Mouse (Mus musculus) yolk sac, embryonic 10.5 days (tissue): Measurements from ENCODE around the gene Herpud1.
A peak's percentile ranks its signal among the peaks of the same experiment; 100 is the strongest.

Experiments used
- DNase-seq: peaks from one replicate; pipeline ENCODE4 v3.0.0-alpha.2; 2017; ENCODE audit warnings: low spot score

The Herpud1 gene

GRCm38 (mm10) chr8:94408443-94409080 lies 22.3 kb downstream of the Herpud1 start:
- DNase-seq = no peak

DNA sequence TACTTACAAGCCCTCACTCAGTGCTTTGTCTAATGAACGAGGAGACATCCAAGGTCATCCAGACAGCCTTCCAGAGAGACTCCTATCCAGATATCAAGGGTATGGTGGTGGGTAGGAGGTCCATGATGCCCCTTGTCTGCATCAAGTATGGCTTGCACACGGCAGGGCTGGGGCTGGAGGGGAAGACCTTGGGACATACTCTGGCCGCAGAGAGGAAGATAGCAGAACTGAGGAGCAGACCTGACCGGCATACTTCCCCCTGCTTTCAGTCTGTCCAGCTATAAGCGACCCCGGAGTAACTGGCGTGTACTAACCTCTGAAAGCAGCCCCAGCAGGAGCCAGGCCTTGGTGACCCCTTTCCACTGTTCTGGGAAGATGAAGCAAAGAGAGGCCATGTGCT lies 23.3 kb downstream of the Herpud1 start:
- DNase-seq = no peak

DNA sequence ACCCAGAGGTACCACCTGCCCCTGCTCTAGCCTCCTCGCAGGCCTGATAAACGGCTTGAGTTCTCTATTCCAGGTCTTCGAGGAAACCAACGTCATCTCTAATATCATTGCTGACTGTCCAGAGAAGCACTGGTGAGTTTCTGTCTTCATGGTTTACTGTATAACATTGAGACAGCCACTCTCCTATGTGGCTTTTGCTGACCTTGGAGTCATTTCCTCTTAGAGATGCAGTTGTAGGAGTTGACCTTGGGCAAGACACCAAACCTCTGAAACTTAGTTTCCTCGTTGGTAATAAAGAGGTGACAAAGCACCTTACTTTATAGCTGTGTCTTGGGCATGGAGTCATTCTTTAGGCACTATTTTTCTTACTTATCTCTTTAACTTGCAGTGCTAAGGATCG lies 26.3 kb downstream of the Herpud1 start:
- DNase-seq = no peak

GRCm38 (mm10) chr8:94413509-94413908 lies 27.3 kb downstream of the Herpud1 start:
- DNase-seq = no peak

- DNase-seq = no peak
These were observed 29.0 kb downstream of the Herpud1 start for GRCm38 (mm10) chr8:94415218-94415617.

GRCm38 (mm10) chr8:94418017-94418416 lies 31.8 kb downstream of the Herpud1 start:
- no peak for DNase-seq

- no peak for DNase-seq
These were observed 36.0 kb downstream of the Herpud1 start for GRCm38 (mm10) chr8:94422270-94422669.

- no peak for DNase-seq
These were observed 41.7 kb downstream of the Herpud1 start for GRCm38 (mm10) chr8:94427953-94428352.

GRCm38 (mm10) chr8:94428420-94428819 lies 42.2 kb downstream of the Herpud1 start:
- no peak for DNase-seq

GRCm38 (mm10) chr8:94429376-94429775 lies 43.1 kb downstream of the Herpud1 start:
- DNase-seq = no peak

DNA sequence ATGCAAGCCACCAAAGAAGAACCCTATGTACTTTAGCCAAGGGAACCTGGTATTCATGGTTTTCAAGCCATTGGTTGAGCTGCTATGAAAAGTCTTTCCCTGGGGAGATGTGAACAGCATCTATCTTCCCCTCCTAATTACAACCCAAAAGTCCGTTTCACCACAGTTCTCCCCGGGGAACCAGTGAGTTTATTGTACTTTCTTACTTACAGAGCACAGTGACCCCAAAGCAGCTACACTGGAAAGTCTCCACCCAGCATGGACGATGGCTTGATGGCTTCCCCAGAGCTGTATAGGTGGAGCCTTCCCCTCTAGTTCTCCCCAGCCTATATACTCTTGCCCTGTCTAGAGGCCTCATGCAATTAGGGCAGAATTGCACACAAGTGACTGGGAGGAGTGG lies 46.0 kb downstream of the Herpud1 start:
- DNase-seq = no peak

DNA sequence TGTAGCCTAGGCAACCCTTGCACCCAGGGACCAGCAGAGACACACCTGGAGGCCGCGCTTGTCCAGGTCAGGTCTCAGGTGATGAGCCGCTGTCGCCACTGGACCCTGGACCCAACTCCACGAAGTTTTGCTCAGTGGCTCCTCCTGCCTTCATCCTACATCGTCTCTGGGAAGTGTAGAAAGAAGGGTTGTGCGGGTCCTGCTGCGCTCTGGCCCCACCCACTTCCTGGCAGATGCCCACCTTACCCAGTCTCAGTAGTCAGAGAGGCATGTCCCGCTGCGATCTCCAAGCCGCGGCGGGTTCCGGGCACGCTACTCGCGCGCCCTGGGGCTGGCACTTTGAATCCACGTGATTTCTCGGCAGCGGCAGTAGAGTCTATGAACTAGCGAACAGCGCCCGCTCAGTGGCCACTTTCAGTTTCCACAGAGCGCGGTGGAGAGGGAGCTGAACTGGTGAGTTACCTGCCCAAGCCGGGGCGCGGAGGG lies 47.8 kb downstream of the Herpud1 start, which contains the start of gene Nlrc5:
Gene Nlrc5, plus strand, starts transcription at position 376 of the 486 bp plus-strand sequence.
- DNase-seq = peak; percentile 11

GRCm38 (mm10) chr8:94434958-94435357 lies 48.7 kb downstream of the Herpud1 start:
- no peak for DNase-seq

DNA sequence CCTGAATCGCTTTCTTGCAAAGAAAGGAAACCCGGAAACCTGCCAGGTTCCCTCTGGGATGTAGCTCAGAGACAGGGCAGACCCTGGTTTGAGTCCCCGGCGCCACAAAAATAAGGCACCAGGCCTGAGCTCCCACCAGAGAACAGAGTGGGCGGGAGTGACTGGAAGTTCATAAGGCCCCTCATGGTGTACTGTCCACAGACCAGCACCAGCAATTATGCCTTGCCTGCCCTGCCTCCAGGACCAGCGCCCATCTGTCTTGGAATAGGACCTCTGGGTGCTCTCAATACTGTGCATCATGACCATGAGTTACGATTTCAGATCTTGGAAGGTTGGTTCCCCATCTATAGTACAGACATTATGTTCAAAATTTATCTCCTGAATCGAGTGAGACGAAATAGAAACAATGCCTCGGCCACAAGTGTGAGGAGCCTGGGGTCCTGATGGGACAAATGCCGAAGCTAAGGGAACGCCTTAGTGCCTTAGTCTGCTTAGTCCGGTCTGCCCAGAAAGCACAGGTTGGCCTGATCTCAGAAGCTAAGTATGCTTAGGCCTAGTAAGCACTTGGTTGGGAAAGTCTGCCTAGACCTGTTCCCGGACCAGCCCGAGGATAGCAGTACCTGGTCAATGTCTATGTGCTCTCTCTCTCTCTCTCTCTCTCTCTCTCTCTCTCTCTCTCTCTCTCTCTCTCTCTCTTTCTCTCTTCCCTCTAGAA lies 49.3 kb downstream of the Herpud1 start:
- DNase-seq = no peak

DNA sequence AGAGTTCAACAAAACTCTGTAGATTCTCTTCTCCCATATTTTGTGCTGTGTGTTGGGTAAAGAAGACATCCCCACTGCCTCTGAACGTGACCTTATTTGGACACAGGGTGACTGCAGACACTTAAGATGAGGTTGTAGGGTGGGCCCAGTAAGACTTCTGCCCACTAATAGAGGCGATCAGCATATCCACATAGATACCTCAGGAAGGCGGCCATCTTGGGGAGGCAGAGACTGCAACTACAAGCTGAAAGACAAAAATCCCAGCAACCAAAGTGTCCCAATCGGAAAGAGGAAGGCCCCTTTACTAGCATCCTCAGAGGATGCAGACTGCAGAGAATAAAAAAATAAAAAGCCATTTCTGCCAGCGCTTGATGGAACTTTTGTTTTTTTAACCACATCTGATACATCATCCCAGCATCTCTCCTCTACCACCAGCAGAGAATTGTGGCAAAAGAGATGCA lies 49.9 kb downstream of the Herpud1 start:
- DNase-seq = no peak

DNA sequence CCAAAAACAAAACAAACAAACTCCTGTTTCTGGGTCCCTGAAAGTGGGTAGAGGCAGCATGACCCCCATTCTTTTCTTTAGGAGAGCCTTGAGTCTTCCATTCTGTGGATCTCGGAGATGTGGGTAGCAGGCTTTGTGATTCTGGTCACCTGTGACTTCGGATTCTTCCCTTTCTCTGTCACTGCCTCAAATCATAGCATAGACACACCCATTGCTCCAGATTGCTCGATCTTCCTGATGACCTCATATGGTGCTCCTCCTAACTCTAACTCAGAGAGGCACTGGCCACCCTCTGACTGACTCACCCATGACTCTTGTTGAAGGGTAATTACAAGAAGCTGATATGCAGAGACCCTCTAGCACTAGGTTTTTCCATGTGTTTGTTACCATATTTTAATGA lies 50.7 kb downstream of the Herpud1 start:
- no peak for DNase-seq

- no peak for DNase-seq
These were observed 52.4 kb downstream of the Herpud1 start for GRCm38 (mm10) chr8:94438659-94439058.

DNA sequence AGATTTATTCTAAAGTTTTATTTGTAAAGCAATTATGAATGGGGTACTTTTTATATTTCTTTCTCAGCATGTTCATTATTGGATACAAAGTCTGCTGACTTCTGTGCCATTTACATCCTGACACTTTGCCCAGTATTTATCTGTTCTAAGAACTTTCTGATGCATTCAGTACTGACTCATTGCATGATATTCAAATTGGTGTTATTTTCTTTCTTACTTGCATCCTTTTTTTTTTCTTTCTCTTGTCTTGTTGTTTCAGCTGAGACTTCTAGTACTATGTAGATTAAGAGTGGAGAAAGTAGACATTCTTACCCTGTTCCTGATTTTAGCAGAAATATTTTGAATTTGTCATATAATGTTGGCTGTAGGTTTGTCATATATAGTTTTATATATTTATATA lies 53.5 kb downstream of the Herpud1 start:
- no peak for DNase-seq

DNA sequence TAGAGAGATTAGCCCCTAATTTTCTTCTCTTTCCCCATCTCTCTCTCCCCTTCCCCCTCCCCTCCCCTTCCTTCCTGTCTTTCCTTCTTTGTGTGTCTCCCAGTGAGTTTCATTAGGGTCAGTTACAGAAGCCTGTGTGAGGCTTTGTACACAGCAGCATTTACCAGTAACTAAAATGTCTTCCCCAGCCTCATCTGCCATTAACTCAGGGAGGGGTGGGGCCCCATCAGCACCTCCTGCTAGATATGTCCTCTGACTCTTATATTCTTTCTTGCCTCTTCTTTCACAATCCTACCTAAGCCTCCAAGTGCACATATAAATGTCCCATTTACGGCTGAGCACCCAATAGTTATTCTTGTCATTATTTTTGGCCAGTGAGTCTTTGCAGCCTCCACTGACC lies 54.2 kb downstream of the Herpud1 start:
- DNase-seq = no peak

GRCm38 (mm10) chr8:94441686-94442085 lies 55.4 kb downstream of the Herpud1 start:
- no peak for DNase-seq

GRCm38 (mm10) chr8:94443153-94443552 lies 56.9 kb downstream of the Herpud1 start:
- DNase-seq = no peak

DNA sequence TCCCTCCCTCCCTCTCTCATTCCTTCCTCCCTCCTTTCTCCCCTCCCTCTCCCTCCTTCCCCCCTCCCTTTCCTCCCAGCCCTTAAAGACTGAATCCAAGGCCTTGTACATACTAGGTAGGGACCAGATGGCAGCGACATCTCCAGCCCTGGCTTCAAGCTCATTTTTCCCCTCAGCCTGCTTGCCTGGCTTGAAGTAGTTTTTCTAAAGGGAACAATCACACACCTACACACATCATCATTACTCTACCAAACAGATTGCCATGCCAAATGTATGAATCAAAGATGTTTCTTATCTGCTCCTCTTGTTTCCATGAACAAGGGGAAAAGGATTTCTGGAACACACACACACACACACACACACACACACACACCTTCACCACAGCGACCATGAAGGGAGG lies 58.2 kb downstream of the Herpud1 start:
- DNase-seq = no peak
